Mouse (Mus musculus) CH12.LX (cell line): ENCODE measurements around the gene Fyco1.

Source experiments
- CTCF ChIP-seq, 2 experiments: IDR thresholded peaks in 1 of 2; conservative IDR thresholded peaks in 1 of 2; 2 replicates each; pipeline ENCODE4 v1.5.1; 2011 to 2012; ENCODE audit warnings: low read depth in 2 of 2, low read length in 2 of 2, improper control_type of control experiment in 1 of 2, inconsistent platforms in 1 of 2, mild to moderate bottlenecking in 1 of 2, moderate library complexity in 1 of 2
- POLR2A ChIP-seq: IDR thresholded peaks from 2 replicates; pipeline ENCODE4 v1.6.1; 2011; ENCODE audit warnings: low read depth, mild to moderate bottlenecking, improper control_type of control experiment, low read length
- POLR2AphosphoS2 ChIP-seq: IDR thresholded peaks from 2 replicates; pipeline ENCODE4 v1.6.1; 2011; ENCODE audit warnings: low read depth, low read length, improper control_type of control experiment

DNA sequence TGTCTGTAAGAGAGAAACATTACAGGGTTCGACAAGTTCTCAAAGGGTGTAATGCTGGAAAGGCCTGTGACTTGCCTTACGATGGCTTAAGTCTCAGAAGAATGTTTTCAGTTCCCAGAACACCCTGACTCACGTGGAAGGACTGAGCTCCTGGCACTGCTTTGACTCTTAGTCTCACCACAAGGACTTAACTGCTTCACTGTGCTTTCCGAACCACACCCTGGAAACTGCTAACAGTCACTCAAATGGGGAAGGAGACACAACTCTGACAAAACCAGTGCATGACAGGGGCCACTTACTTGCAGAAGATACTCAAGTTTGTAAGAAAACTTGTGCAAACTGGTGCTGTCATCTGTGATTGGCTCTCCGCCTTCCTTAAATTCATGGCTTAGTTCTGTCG is 11.5 kb downstream of the Fyco1 start:
- no peak for TF ChIP-seq CTCF (conservative IDR thresholded peaks at IDR 0.05 in 1 of 2, IDR thresholded peaks at IDR 0.05 in 1 of 2; ENCODE audit: low read depth in 2 of 2, low read length in 2 of 2)
- no peak for TF ChIP-seq POLR2A
- TF ChIP-seq POLR2AphosphoS2: no peak
